Comparison of ENCODE assay signal across 20 mouse cellular contexts in the genomic region with DNA sequence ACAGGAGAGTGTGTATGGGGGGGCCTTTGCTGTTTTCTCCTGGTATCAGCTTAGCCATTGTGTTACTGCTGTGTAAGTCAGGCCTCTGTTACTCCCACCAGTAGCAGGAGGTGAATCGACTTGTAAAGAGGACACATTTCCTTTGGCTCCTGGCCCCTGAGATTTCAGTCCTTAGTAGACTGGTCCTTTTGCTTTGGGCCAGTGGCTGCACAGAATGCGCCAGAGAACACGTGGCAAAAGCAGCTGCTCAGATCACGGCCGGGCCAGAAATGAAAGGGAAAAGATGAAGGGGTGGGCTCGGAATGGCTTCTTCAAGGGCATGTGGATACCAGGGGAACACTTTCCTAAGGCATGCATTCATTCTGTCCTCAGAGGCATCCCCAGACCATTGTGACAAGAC. TPM values are rescaled to one million over a fixed set of nuclear protein-coding genes. Genes with fewer than 3 reads are reported as not detected.
"Had no signal": no experiment of that assay in that cellular context is flagged by ENCODE, and none has a peak within 500 bp of the region (broad histone marks: within the 10 kb centered on the region; RNA-seq: fewer than 3 reads in every experiment).

No protein-coding gene starts in this region.

- DNase-seq: liver, postnatal 0 days; lung, adult 2 months; lung, postnatal 14 days; lung, postnatal 36 days; right cerebral cortex, postnatal 14 days; thymus, adult 2 months; thymus, postnatal 14 days; thymus, postnatal 36 days had no signal

- ATAC-seq: liver, postnatal 0 days; lung, postnatal 0 days; midbrain, embryonic 13.5 days had no signal

- H3K9me3 ChIP-seq: lung, embryonic 15.5 days; megakaryocyte, embryonic 14.5 days; midbrain, embryonic 13.5 days; neural tube, embryonic 12.5 days; stomach, embryonic 15.5 days had no signal

- H3K27ac ChIP-seq: lung, embryonic 15.5 days; macrophage; midbrain, embryonic 13.5 days; neural tube, embryonic 12.5 days; stomach, embryonic 15.5 days; stomach, postnatal 0 days had no signal

- H3K4me3 ChIP-seq: lung, embryonic 15.5 days; megakaryocyte, embryonic 14.5 days; midbrain, embryonic 13.5 days; neural tube, embryonic 12.5 days; stomach, embryonic 15.5 days had no signal

- H3K4me2 ChIP-seq: lung, embryonic 15.5 days; midbrain, embryonic 11.5 days; midbrain, embryonic 13.5 days; neural tube, embryonic 12.5 days; stomach, embryonic 15.5 days had no signal

- H3K4me1 ChIP-seq: midbrain, embryonic 13.5 days; neural tube, embryonic 12.5 days had no signal

- H3K27me3 ChIP-seq: lung, embryonic 15.5 days; midbrain, embryonic 13.5 days; neural tube, embryonic 12.5 days; stomach, embryonic 15.5 days had no signal

- H3K36me3 ChIP-seq: lung, embryonic 15.5 days; midbrain, embryonic 13.5 days; neural tube, embryonic 12.5 days; stomach, embryonic 15.5 days had no signal

- H3K9ac ChIP-seq: liver, postnatal 0 days; lung, embryonic 15.5 days; midbrain, embryonic 13.5 days; neural tube, embryonic 12.5 days; stomach, embryonic 15.5 days had no signal

RNA-seq across cellular contexts. Expression of a gene that starts 5.2 kb away (rescaled TPM):
- total RNA-seq: megakaryocyte progenitor cell, adult 5-6 weeks; monocyte, adult 5-6 weeks had no signal
- polyA plus RNA-seq: macrophage; midbrain, embryonic 11.5 days; midbrain, embryonic 13.5 days; neural tube, embryonic 12.5 days; neural tube, embryonic 14.5 days had no signal
